Mouse (Mus musculus) heart, postnatal 0 days (tissue): Measurements from ENCODE around the gene Timm17a.

Experiments used
- CTCF ChIP-seq: IDR thresholded peaks from 2 replicates; pipeline ENCODE4 v1.5.1; 2016; ENCODE audit warnings: antibody characterized with exemption, control low read depth, low read depth
- EP300 ChIP-seq: IDR thresholded peaks from 2 replicates; pipeline ENCODE4 v1.6.1; 2016; ENCODE audit warnings: antibody characterized with exemption, low read depth

DNA sequence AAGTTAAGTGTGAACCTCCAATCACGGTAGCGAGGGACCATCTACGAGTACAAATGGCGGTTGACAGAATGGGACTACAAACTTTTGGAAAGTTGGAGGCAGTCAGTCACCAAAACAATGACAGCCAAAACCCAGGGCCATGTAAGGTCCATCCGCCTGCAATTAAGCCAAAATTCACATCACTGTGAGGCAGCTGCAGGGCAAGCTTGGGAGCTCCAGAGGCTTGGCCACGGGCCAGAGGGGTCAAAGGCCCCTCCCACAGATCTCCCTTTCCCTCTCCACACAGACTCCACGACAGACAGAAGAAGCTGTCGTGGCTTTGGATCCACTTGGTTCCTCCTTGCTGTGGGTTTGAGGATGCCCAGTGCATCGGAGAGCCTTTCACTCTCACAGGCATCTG, 50.3 kb downstream of the Timm17a start:
- no peak for TF ChIP-seq CTCF
- TF ChIP-seq EP300, result no peak
